Mouse (Mus musculus) liver, embryonic 11.5 days (tissue): ENCODE measurements around the gene Chchd6. TPM values are rescaled to one million over a fixed set of nuclear protein-coding genes. Genes with fewer than 3 reads are reported as not detected.

Experiments used
- ATAC-seq: fragments of 200-750 bp; cut with Nextera tagmentation; replicated peaks from 2 replicates; pipeline ENCODE4 v1.8.0; 2017; ENCODE audit warnings: moderate number of reproducible peaks, mild to moderate bottlenecking, moderate TSS enrichment, moderate library complexity; ENCODE audit not compliant: low FRiP score
- DNase-seq: peaks from one replicate; pipeline ENCODE4 v3.0.0-alpha.2; 2017; ENCODE audit warnings: low spot score
- H3K27ac ChIP-seq: fragments of 300-500 bp; sonication (generic); 2 replicates; pipeline ENCODE4 v1.5.1; 2014; ENCODE audit warnings: mild to moderate bottlenecking, low read depth, low read length, control low read depth
- H3K27me3 ChIP-seq: fragments of 300-500 bp; sonication (generic); replicated peaks from 2 replicates; pipeline ENCODE4 v1.6.1; 2014; ENCODE audit warnings: low read length, mixed read lengths; ENCODE audit not compliant: control insufficient read depth, insufficient read depth
- H3K36me3 ChIP-seq: fragments of 300-500 bp; sonication (generic); 2 replicates; pipeline ENCODE4 v1.6.1; 2014; ENCODE audit warnings: mild to moderate bottlenecking, low read length, moderate library complexity, mixed read lengths; ENCODE audit not compliant: control insufficient read depth, insufficient read depth
- H3K4me1 ChIP-seq: fragments of 300-500 bp; sonication (generic); replicated peaks from 2 replicates; pipeline ENCODE4 v1.6.1; 2014; ENCODE audit warnings: low read length, mixed read lengths; ENCODE audit not compliant: control insufficient read depth, insufficient read depth
- H3K4me2 ChIP-seq: fragments of 300-500 bp; sonication (generic); 2 replicates; pipeline ENCODE4 v1.6.1; 2014; ENCODE audit warnings: mild to moderate bottlenecking, control low read depth, moderate library complexity
- H3K4me3 ChIP-seq: fragments of 300-500 bp; sonication (generic); 2 replicates; pipeline ENCODE4 v1.5.1; 2014; ENCODE audit warnings: low read depth, low read length, control low read depth
- H3K9ac ChIP-seq: fragments of 300-500 bp; sonication (generic); 2 replicates; pipeline ENCODE4 v1.6.1; 2014; ENCODE audit warnings: low read depth, low read length, control low read depth
- H3K9me3 ChIP-seq: fragments of 300-500 bp; sonication (generic); 2 replicates; pipeline ENCODE4 v1.6.1; 2016; ENCODE audit warnings: low read length, inconsistent platforms, mixed read lengths; ENCODE audit not compliant: control insufficient read depth
- WGBS: fragments of 180-500 bp; shearing (Covaris S2); extraction: QIAGEN DNeasy Blood & Tissue Kit; methylation state at CpG from one replicate; pipeline ENCODE4 v1.1.7; 2014; 5-methylcytosine and 5-hydroxymethylcytosine counted together
- polyA plus RNA-seq: library from polyadenylated mRNA; unstranded; fragments of >200 nt; fragmentation: Nextera tagmentation; extraction: Ambion mirVana; gene quantifications from 2 replicates; pipeline ENCODE4 v1.2.1, GENCODE M21; 2014

The Chchd6 gene
- polyA plus RNA-seq, 1 experiment from 2014 or later: 43.2 TPM

- Histone ChIP-seq H3K9me3 (no peaks in the 10 kb centered on the region), H3K27ac (no peak overlapping the region), H3K4me1 (no peaks in the 10 kb centered on the region), H3K27me3 (no peaks in the 10 kb centered on the region), H3K9ac (no peak overlapping the region), H3K4me2 (no peak overlapping the region), H3K36me3 (no peaks in the 10 kb centered on the region), H3K4me3 (no peak overlapping the region)
- 71% methylated on average over 2 of the region's 2 CpGs for WGBS
- DNase-seq (no peak), ATAC-seq (no peak)
Observed at GRCm38 (mm10) chr6:89508725-89509124, 86.7 kb downstream of the Chchd6 start.

GRCm38 (mm10) chr6:89508263-89508662 is 87.2 kb downstream of the Chchd6 start:
- Histone ChIP-seq H3K9me3 (no peaks in the 10 kb centered on the region), H3K4me1 (no peaks in the 10 kb centered on the region), H3K4me3 (no peak overlapping the region), H3K9ac (no peak overlapping the region), H3K36me3 (no peaks in the 10 kb centered on the region), H3K27me3 (no peaks in the 10 kb centered on the region), H3K4me2 (no peak overlapping the region), H3K27ac (no peak overlapping the region)
- ATAC-seq: no peak
- DNase-seq: no peak

GRCm38 (mm10) chr6:89499961-89500360 is 95.5 kb downstream of the Chchd6 start:
- H3K27me3 ChIP-seq: no peaks in the 10 kb centered on the region
- no peaks in the 10 kb centered on the region for H3K9me3 ChIP-seq
- H3K4me3 ChIP-seq: no peak overlapping the region
- DNase-seq: no peak
- WGBS: 64% methylated on average over 1 of the region's 1 CpGs
- no peak for ATAC-seq
- H3K4me1 ChIP-seq: no peaks in the 10 kb centered on the region
- H3K36me3 ChIP-seq: no peaks in the 10 kb centered on the region
- H3K4me2 ChIP-seq: no peak overlapping the region
- H3K9ac ChIP-seq: no peak overlapping the region
- H3K27ac ChIP-seq: no peak overlapping the region

- ATAC-seq (no peak), DNase-seq (no peak)
- WGBS: 59% methylated on average over 6 of the region's 6 CpGs
- Histone ChIP-seq H3K36me3 (no peaks in the 10 kb centered on the region), H3K4me1 (no peaks in the 10 kb centered on the region), H3K9ac (no peak overlapping the region), H3K4me3 (no peak overlapping the region), H3K27me3 (no peaks in the 10 kb centered on the region), H3K9me3 (no peaks in the 10 kb centered on the region), H3K4me2 (no peak overlapping the region), H3K27ac (no peak overlapping the region)
Observed at GRCm38 (mm10) chr6:89498764-89499516, 96.5 kb downstream of the Chchd6 start.

GRCm38 (mm10) chr6:89496916-89497315 is 98.5 kb downstream of the Chchd6 start:
- Histone ChIP-seq H3K4me3 (no peak overlapping the region), H3K9ac (no peak overlapping the region), H3K27me3 (no peaks in the 10 kb centered on the region), H3K4me1 (no peaks in the 10 kb centered on the region), H3K9me3 (no peaks in the 10 kb centered on the region), H3K36me3 (no peaks in the 10 kb centered on the region), H3K4me2 (no peak overlapping the region), H3K27ac (no peak overlapping the region)
- ATAC-seq: no peak
- DNase-seq: no peak
- 68% methylated on average over 1 of the region's 1 CpGs for WGBS

GRCm38 (mm10) chr6:89492368-89492767 is 103.1 kb downstream of the Chchd6 start:
- WGBS: 58% methylated on average over 4 of the region's 4 CpGs

GRCm38 (mm10) chr6:89490369-89490768 is 105.1 kb downstream of the Chchd6 start:
- ATAC-seq: no peak
- 94% methylated on average over 3 of the region's 3 CpGs for WGBS

More at GRCm38 (mm10) chr6:89492368-89492767, 103.1 kb downstream of the Chchd6 start:
- no peak for DNase-seq
- Histone ChIP-seq H3K9ac (no peak overlapping the region), H3K9me3 (no peaks in the 10 kb centered on the region), H3K4me2 (no peak overlapping the region), H3K27ac (no peak overlapping the region), H3K4me3 (no peak overlapping the region), H3K36me3 (no peaks in the 10 kb centered on the region), H3K4me1 (no peaks in the 10 kb centered on the region), H3K27me3 (no peaks in the 10 kb centered on the region)
- no peak for ATAC-seq

GRCm38 (mm10) chr6:89489533-89489932 is 105.9 kb downstream of the Chchd6 start:
- no peak overlapping the region for H3K9ac ChIP-seq
- H3K36me3 ChIP-seq: no peaks in the 10 kb centered on the region
- H3K9me3 ChIP-seq: no peaks in the 10 kb centered on the region
- no peaks in the 10 kb centered on the region for H3K4me1 ChIP-seq
- H3K27me3 ChIP-seq: no peaks in the 10 kb centered on the region
- no peak overlapping the region for H3K27ac ChIP-seq
- H3K4me2 ChIP-seq: no peak overlapping the region
- DNase-seq (no peak), ATAC-seq (no peak)
- H3K4me3 ChIP-seq: no peak overlapping the region
- WGBS: 51% methylated on average over 1 of the region's 1 CpGs

More at GRCm38 (mm10) chr6:89490369-89490768, 105.1 kb downstream of the Chchd6 start:
- Histone ChIP-seq H3K27ac (no peak overlapping the region), H3K27me3 (no peaks in the 10 kb centered on the region), H3K36me3 (no peaks in the 10 kb centered on the region), H3K9me3 (no peaks in the 10 kb centered on the region), H3K9ac (no peak overlapping the region), H3K4me1 (no peaks in the 10 kb centered on the region), H3K4me2 (no peak overlapping the region), H3K4me3 (no peak overlapping the region)
- DNase-seq: no peak

- H3K4me2 ChIP-seq: no peak overlapping the region
- no peaks in the 10 kb centered on the region for H3K27me3 ChIP-seq
- no peak overlapping the region for H3K27ac ChIP-seq
- H3K4me1 ChIP-seq: no peaks in the 10 kb centered on the region
- H3K9ac ChIP-seq: no peak overlapping the region
- WGBS: 63% methylated on average over 4 of the region's 4 CpGs
- H3K9me3 ChIP-seq: no peaks in the 10 kb centered on the region
- H3K36me3 ChIP-seq: no peaks in the 10 kb centered on the region
- no peak for ATAC-seq
- no peak overlapping the region for H3K4me3 ChIP-seq
- DNase-seq: no peak
Observed at GRCm38 (mm10) chr6:89486055-89486454, 109.4 kb downstream of the Chchd6 start.
